Mouse (Mus musculus): ENCODE results near the gene Hcar2.

DNA sequence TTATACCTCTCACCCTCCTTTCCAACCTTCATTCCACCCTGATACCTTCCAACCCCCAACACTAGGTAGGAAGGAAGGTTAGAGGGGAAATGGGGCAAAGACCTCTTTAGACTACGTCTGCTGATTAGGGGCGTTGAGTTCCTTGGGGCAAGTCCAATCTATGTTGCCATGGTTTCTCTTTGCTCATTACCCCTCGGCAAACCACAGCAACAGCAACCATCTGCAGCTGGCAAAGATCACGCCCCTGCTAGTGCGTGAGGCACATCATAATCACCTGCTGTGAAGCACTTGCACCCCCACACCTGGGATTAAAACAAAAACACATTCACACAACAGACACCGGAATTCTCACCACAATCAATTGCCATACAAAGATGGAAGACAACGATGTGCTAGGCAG, 42.6 kb downstream of the Hcar2 start:
- no peak for TF ChIP-seq CTCF (IDR thresholded peaks at IDR 0.05)
- TF ChIP-seq POLR2A (IDR thresholded peaks at IDR 0.05; ENCODE audit: insufficient read depth, low read depth, low read length) = no peak
- TF ChIP-seq EP300 (IDR thresholded peaks at IDR 0.05; ENCODE audit: insufficient read depth, low read depth, low read length) = no peak

Data from heart, adult 2 months (tissue).